Mouse (Mus musculus): ENCODE measurements at regions not wholly inside any gene's neighbourhood (a gene's known extent, or its start where the extent isn't known, plus 50 kb on each side); places are given as distances from the start of the nearest gene placed in this dataset.

DNA sequence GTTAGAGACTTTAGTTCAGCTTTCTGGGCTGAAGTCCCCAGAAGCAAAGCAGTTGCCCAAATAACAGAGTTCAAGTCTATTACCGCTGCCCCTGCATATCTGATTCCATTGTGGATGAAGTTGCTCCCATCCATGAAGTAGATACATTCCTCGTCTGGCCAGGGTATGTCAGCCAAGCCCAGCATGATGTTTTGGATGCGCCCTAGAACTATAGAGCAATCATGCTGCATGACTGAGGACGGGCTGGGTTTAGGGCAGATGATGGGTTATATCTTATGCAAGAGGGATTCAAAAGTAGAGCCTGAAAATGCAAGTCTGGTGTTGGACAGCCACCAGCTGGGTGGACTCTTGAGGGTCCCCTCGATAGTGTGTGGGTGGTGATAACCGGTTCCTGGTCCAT is 288.6 kb downstream of the Lyplal1 start:
- Histone ChIP-seq H3K4me3 (ENCODE audit: low read depth, low read length) (no peak overlapping the region), H3K27ac (ENCODE audit: insufficient read depth, low read length) (no peak overlapping the region), H3K27me3 (ENCODE audit: control insufficient read depth, insufficient read depth, low read length, poor library complexity, severe bottlenecking) (no peaks in the 10 kb centered on the region), H3K4me1 (ENCODE audit: control insufficient read depth, insufficient read depth, low read length) (no peaks in the 10 kb centered on the region), H3K9ac (ENCODE audit: low read depth, poor library complexity, severe bottlenecking) (no peak overlapping the region), H3K9me3 (replicated peaks; ENCODE audit: control insufficient read depth, insufficient read depth, low read length, poor library complexity, severe bottlenecking) (no peaks in the 10 kb centered on the region; the same call in 1 of the 2 replicates), H3K36me3 (ENCODE audit: control insufficient read depth, insufficient read depth, low read length, poor library complexity, severe bottlenecking) (no peaks in the 10 kb centered on the region)
- TF ChIP-seq CTCF (IDR thresholded peaks at IDR 0.05; ENCODE audit: low read depth, low read length) = no peak
- TF ChIP-seq EP300 (IDR thresholded peaks at IDR 0.05; ENCODE audit: insufficient read depth, low read depth, low read length) = no peak
- no peak for TF ChIP-seq POLR2A (IDR thresholded peaks at IDR 0.05; ENCODE audit: insufficient read depth, low read length)

- H3K36me3 ChIP-seq (ENCODE audit: control insufficient read depth, insufficient read depth, low read length, poor library complexity, severe bottlenecking) = no peaks in the 10 kb centered on the region
- H3K4me3 ChIP-seq (ENCODE audit: low read depth, low read length) = no peak overlapping the region
- no peak for TF ChIP-seq CTCF (IDR thresholded peaks at IDR 0.05; ENCODE audit: low read depth, low read length)
- TF ChIP-seq EP300 (IDR thresholded peaks at IDR 0.05; ENCODE audit: insufficient read depth, low read depth, low read length) = no peak
- TF ChIP-seq POLR2A (IDR thresholded peaks at IDR 0.05; ENCODE audit: insufficient read depth, low read length) = no peak
- no peaks in the 10 kb centered on the region for H3K4me1 ChIP-seq (ENCODE audit: control insufficient read depth, insufficient read depth, low read length)
- no peak overlapping the region for H3K9ac ChIP-seq (ENCODE audit: low read depth, poor library complexity, severe bottlenecking)
- no peak overlapping the region for H3K27ac ChIP-seq (ENCODE audit: insufficient read depth, low read length)
- H3K27me3 ChIP-seq (ENCODE audit: control insufficient read depth, insufficient read depth, low read length, poor library complexity, severe bottlenecking) = no peaks in the 10 kb centered on the region
- no peaks in the 10 kb centered on the region; the same call in 1 of the 2 replicates for H3K9me3 ChIP-seq (replicated peaks; ENCODE audit: control insufficient read depth, insufficient read depth, low read length, poor library complexity, severe bottlenecking)
Measured at GRCm38 (mm10) chr1:185832059-185832458, 285.1 kb downstream of the Lyplal1 start.

GRCm38 (mm10) chr1:185834171-185834570 is 282.9 kb downstream of the Lyplal1 start:
- H3K27ac ChIP-seq (ENCODE audit: insufficient read depth, low read length) = no peak overlapping the region
- H3K9ac ChIP-seq (ENCODE audit: low read depth, poor library complexity, severe bottlenecking) = no peak overlapping the region
- TF ChIP-seq POLR2A (IDR thresholded peaks at IDR 0.05; ENCODE audit: insufficient read depth, low read length) = no peak
- no peak for TF ChIP-seq CTCF (IDR thresholded peaks at IDR 0.05; ENCODE audit: low read depth, low read length)
- no peak for TF ChIP-seq EP300 (IDR thresholded peaks at IDR 0.05; ENCODE audit: insufficient read depth, low read depth, low read length)
- H3K4me1 ChIP-seq (ENCODE audit: control insufficient read depth, insufficient read depth, low read length) = no peaks in the 10 kb centered on the region
- no peaks in the 10 kb centered on the region for H3K36me3 ChIP-seq (ENCODE audit: control insufficient read depth, insufficient read depth, low read length, poor library complexity, severe bottlenecking)
- H3K9me3 ChIP-seq (replicated peaks; ENCODE audit: control insufficient read depth, insufficient read depth, low read length, poor library complexity, severe bottlenecking) = no peaks in the 10 kb centered on the region; the same call in 1 of the 2 replicates
- H3K4me3 ChIP-seq (ENCODE audit: low read depth, low read length) = no peak overlapping the region
- no peaks in the 10 kb centered on the region for H3K27me3 ChIP-seq (ENCODE audit: control insufficient read depth, insufficient read depth, low read length, poor library complexity, severe bottlenecking)

DNA sequence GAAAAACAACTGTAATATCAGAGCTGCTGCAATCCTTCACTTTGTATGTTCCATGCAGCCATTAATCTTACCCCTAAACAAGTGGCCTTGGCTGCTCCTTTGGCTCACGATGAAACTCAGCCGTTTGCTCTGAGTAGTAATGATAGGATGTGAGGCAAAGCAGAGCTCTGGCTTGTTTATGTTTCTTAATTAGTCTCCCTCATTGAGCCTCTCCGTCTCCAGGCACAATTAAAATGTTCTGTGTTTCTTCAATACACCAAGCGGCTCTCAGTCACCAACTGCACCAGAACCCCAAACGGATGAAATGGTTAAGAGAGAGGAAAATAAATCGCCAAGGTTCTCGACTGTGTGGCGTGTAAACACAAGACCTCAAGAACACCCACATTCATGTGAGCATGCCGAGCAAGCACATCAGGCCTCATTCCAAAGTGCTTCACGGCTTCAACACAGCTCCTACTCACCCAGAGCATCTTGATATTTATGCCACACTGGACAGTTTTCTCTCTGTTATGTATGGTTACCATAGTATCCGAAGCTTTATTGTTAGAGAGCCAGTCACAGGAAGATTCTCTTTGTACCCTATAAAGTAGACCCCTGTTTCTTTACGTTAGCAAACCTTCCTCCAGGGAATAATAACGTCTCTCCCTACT is 280.4 kb downstream of the Lyplal1 start:
- no peak for TF ChIP-seq POLR2A (IDR thresholded peaks at IDR 0.05; ENCODE audit: insufficient read depth, low read length)
- TF ChIP-seq EP300 (IDR thresholded peaks at IDR 0.05; ENCODE audit: insufficient read depth, low read depth, low read length) = no peak
- TF ChIP-seq CTCF (IDR thresholded peaks at IDR 0.05; ENCODE audit: low read depth, low read length) = no peak
- Histone ChIP-seq H3K27ac (ENCODE audit: insufficient read depth, low read length) (no peak overlapping the region), H3K27me3 (ENCODE audit: control insufficient read depth, insufficient read depth, low read length, poor library complexity, severe bottlenecking) (no peaks in the 10 kb centered on the region), H3K9me3 (replicated peaks; ENCODE audit: control insufficient read depth, insufficient read depth, low read length, poor library complexity, severe bottlenecking) (no peaks in the 10 kb centered on the region), H3K4me1 (ENCODE audit: control insufficient read depth, insufficient read depth, low read length) (no peaks in the 10 kb centered on the region), H3K36me3 (ENCODE audit: control insufficient read depth, insufficient read depth, low read length, poor library complexity, severe bottlenecking) (no peaks in the 10 kb centered on the region), H3K4me3 (ENCODE audit: low read depth, low read length) (no peak overlapping the region), H3K9ac (ENCODE audit: low read depth, poor library complexity, severe bottlenecking) (no peak overlapping the region)

GRCm38 (mm10) chr1:185842481-185842880 is 274.6 kb downstream of the Lyplal1 start:
- no peak for TF ChIP-seq EP300 (IDR thresholded peaks at IDR 0.05; ENCODE audit: insufficient read depth, low read depth, low read length)
- no peak for TF ChIP-seq POLR2A (IDR thresholded peaks at IDR 0.05; ENCODE audit: insufficient read depth, low read length)
- no peak for TF ChIP-seq CTCF (IDR thresholded peaks at IDR 0.05; ENCODE audit: low read depth, low read length)

GRCm38 (mm10) chr1:185847161-185847560 is 269.9 kb downstream of the Lyplal1 start:
- Histone ChIP-seq H3K27ac (ENCODE audit: insufficient read depth, low read length) (no peak overlapping the region), H3K4me1 (ENCODE audit: control insufficient read depth, insufficient read depth, low read length) (no peaks in the 10 kb centered on the region), H3K9me3 (replicated peaks; ENCODE audit: control insufficient read depth, insufficient read depth, low read length, poor library complexity, severe bottlenecking) (no peaks in the 10 kb centered on the region), H3K9ac (ENCODE audit: low read depth, poor library complexity, severe bottlenecking) (no peak overlapping the region), H3K4me3 (ENCODE audit: low read depth, low read length) (no peak overlapping the region), H3K27me3 (ENCODE audit: control insufficient read depth, insufficient read depth, low read length, poor library complexity, severe bottlenecking) (no peaks in the 10 kb centered on the region; the same call in 1 of the 2 replicates), H3K36me3 (ENCODE audit: control insufficient read depth, insufficient read depth, low read length, poor library complexity, severe bottlenecking) (no peaks in the 10 kb centered on the region)
- TF ChIP-seq EP300 (IDR thresholded peaks at IDR 0.05; ENCODE audit: insufficient read depth, low read depth, low read length) (no peak), CTCF (IDR thresholded peaks at IDR 0.05; ENCODE audit: low read depth, low read length) (no peak), POLR2A (IDR thresholded peaks at IDR 0.05; ENCODE audit: insufficient read depth, low read length) (no peak)

More at GRCm38 (mm10) chr1:185842481-185842880, 274.6 kb downstream of the Lyplal1 start:
- no peaks in the 10 kb centered on the region for H3K4me1 ChIP-seq (ENCODE audit: control insufficient read depth, insufficient read depth, low read length)
- no peaks in the 10 kb centered on the region for H3K36me3 ChIP-seq (ENCODE audit: control insufficient read depth, insufficient read depth, low read length, poor library complexity, severe bottlenecking)
- no peaks in the 10 kb centered on the region for H3K27me3 ChIP-seq (ENCODE audit: control insufficient read depth, insufficient read depth, low read length, poor library complexity, severe bottlenecking)
- no peaks in the 10 kb centered on the region for H3K9me3 ChIP-seq (replicated peaks; ENCODE audit: control insufficient read depth, insufficient read depth, low read length, poor library complexity, severe bottlenecking)
- no peak overlapping the region for H3K4me3 ChIP-seq (ENCODE audit: low read depth, low read length)
- no peak overlapping the region for H3K27ac ChIP-seq (ENCODE audit: insufficient read depth, low read length)
- no peak overlapping the region for H3K9ac ChIP-seq (ENCODE audit: low read depth, poor library complexity, severe bottlenecking)

Data from ES-Bruce4 (cell line).